Mouse (Mus musculus): Measurements from ENCODE around the gene S100a7a. TPM values are rescaled to one million over a fixed set of nuclear protein-coding genes. Genes with fewer than 3 reads are reported as not detected.

The S100a7a gene
- polyA plus RNA-seq (2012; fragmentation: generic; extraction: Trizol), result 0.37 TPM

DNA sequence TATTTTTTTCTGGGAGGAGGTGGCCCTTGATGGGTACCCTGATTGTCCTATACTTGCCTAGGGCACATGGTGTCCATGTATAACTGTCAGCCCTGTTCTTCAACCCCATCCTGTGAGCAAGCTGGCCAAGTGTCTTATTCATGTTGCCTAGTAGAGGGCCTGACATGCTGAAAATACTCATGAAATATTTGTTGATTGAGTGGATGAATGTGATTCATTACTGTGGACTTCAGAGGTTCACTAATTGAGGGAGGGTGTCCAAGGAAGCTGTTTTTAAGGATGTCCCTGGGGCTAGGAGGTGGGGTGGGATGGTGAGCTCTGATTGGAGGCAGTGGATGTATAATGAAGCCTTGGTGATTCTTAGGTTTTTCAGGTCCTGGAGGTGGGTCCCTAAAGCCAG lies at the start of gene S100a7a:
TSS of gene S100a7a (plus strand) at position 301 of the 400 bp plus-strand sequence.
- Histone ChIP-seq H3K4me2 (ENCODE audit: low read depth) (no peak within 1 kb of the TSS), H3ac (ENCODE audit: control insufficient read depth, insufficient read length) (no peak within 1 kb of the TSS), H3K27me3 (ENCODE audit: control insufficient read depth, insufficient read depth, insufficient read length) (no peaks in the 10 kb centered on the region), H3K79me2 (ENCODE audit: control insufficient read depth, insufficient read depth) (no peaks in the 10 kb centered on the region), H3K4me3 (no peak within 1 kb of the TSS), H3K36me3 (ENCODE audit: control insufficient read depth, insufficient read depth) (no peaks in the 10 kb centered on the region)
- TF ChIP-seq USF1 (IDR thresholded peaks at IDR 0.05; ENCODE audit: low read depth) (no peak), E2F4 (IDR thresholded peaks at IDR 0.05; ENCODE audit: insufficient read depth) (no peak), MYOD1 (IDR thresholded peaks at IDR 0.05; ENCODE audit: control insufficient read depth in 1 of 3, insufficient read length in 2 of 3, low read depth in 2 of 3) (no peak), MYOG (IDR thresholded peaks at IDR 0.05; ENCODE audit: control insufficient read depth in 1 of 3, insufficient read depth in 1 of 3, insufficient read length in 2 of 3, low read depth in 2 of 3) (no peak), SRF (IDR thresholded peaks at IDR 0.05; ENCODE audit: control insufficient read depth, insufficient read length, low read depth) (no peak), REST (IDR thresholded peaks at IDR 0.05; ENCODE audit: insufficient read depth, insufficient read length) (no peak), TCF12 (IDR thresholded peaks at IDR 0.05; ENCODE audit: insufficient read depth, poor library complexity, severe bottlenecking) (no peak)

GRCm38 (mm10) chr3:90604416-90604815 lies 49.4 kb upstream of the S100a7a start:
- no peaks in the 10 kb centered on the region for H3K36me3 ChIP-seq (ENCODE audit: control insufficient read depth, insufficient read depth)
- no peak overlapping the region for H3ac ChIP-seq (ENCODE audit: control insufficient read depth, insufficient read length)
- peak overlapping the region; percentile 97 for H3K4me2 ChIP-seq (ENCODE audit: low read depth)
- peak in 2 of 3 experiments; percentile 32 to 45 for TF ChIP-seq MYOD1 (IDR thresholded peaks at IDR 0.05; ENCODE audit: control insufficient read depth in 1 of 3, insufficient read length in 2 of 3, low read depth in 2 of 3)
- TF ChIP-seq MYOG (IDR thresholded peaks at IDR 0.05; ENCODE audit: control insufficient read depth in 1 of 3, insufficient read depth in 1 of 3, insufficient read length in 2 of 3, low read depth in 2 of 3), result peak in 2 of 3 experiments; percentile 4 to 68
- TF ChIP-seq MAX (IDR thresholded peaks at IDR 0.05; ENCODE audit: low read depth), result no peak
- no peak for TF ChIP-seq E2F4 (IDR thresholded peaks at IDR 0.05; ENCODE audit: insufficient read depth)
- TF ChIP-seq TCF3 (IDR thresholded peaks at IDR 0.05; ENCODE audit: insufficient read length, low read depth), result no peak
- no peak for TF ChIP-seq SRF (IDR thresholded peaks at IDR 0.05; ENCODE audit: control insufficient read depth, insufficient read length, low read depth)
- 0 out of 2 replicates have a peak, but pooled peaks have one; percentile 3 for TF ChIP-seq CEBPB (IDR thresholded peaks at IDR 0.05; ENCODE audit: insufficient read depth, poor library complexity, severe bottlenecking)
- peak; percentile 49 for TF ChIP-seq POLR2AphosphoS2 (IDR thresholded peaks at IDR 0.05; ENCODE audit: insufficient read length, low read depth)
- TF ChIP-seq TCF12 (IDR thresholded peaks at IDR 0.05; ENCODE audit: insufficient read depth, poor library complexity, severe bottlenecking), result peak; percentile 38
- peak; percentile 20 for TF ChIP-seq POLR2A (IDR thresholded peaks at IDR 0.05; ENCODE audit: insufficient read length, low read depth)
- TF ChIP-seq REST (IDR thresholded peaks at IDR 0.05; ENCODE audit: insufficient read depth, insufficient read length), result no peak
- TF ChIP-seq USF1 (IDR thresholded peaks at IDR 0.05; ENCODE audit: low read depth), result peak; percentile 46
- no peaks in the 10 kb centered on the region for H3K27me3 ChIP-seq (ENCODE audit: control insufficient read depth, insufficient read depth, insufficient read length)
- H3K79me2 ChIP-seq (ENCODE audit: control insufficient read depth, insufficient read depth), result peaks cover 31% of the 10 kb centered on the region
- H3K4me3 ChIP-seq, result peak overlapping the region; percentile 41

GRCm38 (mm10) chr3:90605049-90605448 lies 48.8 kb upstream of the S100a7a start:
- Histone ChIP-seq H3K4me3 (peak overlapping the region; percentile 41), H3K79me2 (ENCODE audit: control insufficient read depth, insufficient read depth) (peaks cover 31% of the 10 kb centered on the region), H3ac (ENCODE audit: control insufficient read depth, insufficient read length) (no peak overlapping the region), H3K27me3 (ENCODE audit: control insufficient read depth, insufficient read depth, insufficient read length) (no peaks in the 10 kb centered on the region), H3K4me2 (ENCODE audit: low read depth) (peak overlapping the region; percentile 97), H3K36me3 (ENCODE audit: control insufficient read depth, insufficient read depth) (no peaks in the 10 kb centered on the region)
- TF ChIP-seq POLR2AphosphoS2 (IDR thresholded peaks at IDR 0.05; ENCODE audit: insufficient read length, low read depth) (peak; percentile 25), SRF (IDR thresholded peaks at IDR 0.05; ENCODE audit: control insufficient read depth, insufficient read length, low read depth) (no peak), USF1 (IDR thresholded peaks at IDR 0.05; ENCODE audit: low read depth) (peak; percentile 85), POLR2A (IDR thresholded peaks at IDR 0.05; ENCODE audit: insufficient read length, low read depth) (peak; percentile 25)

DNA sequence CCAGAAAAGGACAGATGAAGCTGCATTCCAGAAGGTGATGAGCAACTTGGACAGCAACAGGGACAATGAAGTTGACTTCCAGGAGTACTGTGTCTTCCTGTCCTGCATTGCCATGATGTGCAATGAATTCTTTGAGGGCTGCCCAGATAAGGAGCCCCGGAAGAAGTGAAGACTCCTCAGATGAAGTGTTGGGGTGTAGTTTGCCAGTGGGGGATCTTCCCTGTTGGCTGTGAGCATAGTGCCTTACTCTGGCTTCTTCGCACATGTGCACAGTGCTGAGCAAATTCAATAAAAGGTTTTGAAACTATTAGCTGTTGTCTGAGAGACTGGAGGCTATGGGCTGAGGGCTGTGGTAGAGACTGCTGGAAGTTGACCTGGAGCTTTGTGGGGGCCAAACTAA lies 48.1 kb upstream of the S100a7a start:
- Histone ChIP-seq H3K4me3 (peak overlapping the region; percentile 41), H3K36me3 (ENCODE audit: control insufficient read depth, insufficient read depth) (no peaks in the 10 kb centered on the region), H3K4me2 (ENCODE audit: low read depth) (peak overlapping the region; percentile 97)

DNA sequence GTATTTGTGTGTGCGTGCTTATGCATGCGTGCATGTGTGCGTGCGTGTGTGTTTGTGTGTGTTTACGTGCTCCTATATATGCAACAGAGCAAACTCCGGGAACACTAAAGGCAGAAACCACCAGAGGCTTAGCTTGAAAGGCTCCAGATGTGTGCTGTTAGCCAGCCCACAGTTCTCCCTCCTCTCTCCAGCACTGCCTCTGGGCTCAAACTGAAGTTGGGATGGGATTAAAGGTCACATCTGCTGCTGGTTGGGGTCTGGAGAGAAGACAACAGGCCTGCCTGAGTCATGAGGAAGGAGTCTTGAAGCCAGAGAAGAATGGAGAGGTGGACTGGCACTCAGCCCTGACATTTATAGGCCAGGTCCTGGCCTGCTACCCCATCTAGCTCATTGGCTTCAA lies 47.6 kb upstream of the S100a7a start:
- Histone ChIP-seq H3K79me2 (ENCODE audit: control insufficient read depth, insufficient read depth) (peaks cover 31% of the 10 kb centered on the region), H3K4me2 (ENCODE audit: low read depth) (peak overlapping the region; percentile 97), H3K36me3 (ENCODE audit: control insufficient read depth, insufficient read depth) (no peaks in the 10 kb centered on the region), H3K27me3 (ENCODE audit: control insufficient read depth, insufficient read depth, insufficient read length) (no peaks in the 10 kb centered on the region), H3K4me3 (peak overlapping the region; percentile 41), H3ac (ENCODE audit: control insufficient read depth, insufficient read length) (no peak overlapping the region)
- no peak for TF ChIP-seq TCF12 (IDR thresholded peaks at IDR 0.05; ENCODE audit: insufficient read depth, poor library complexity, severe bottlenecking)
- TF ChIP-seq E2F4 (IDR thresholded peaks at IDR 0.05; ENCODE audit: insufficient read depth), result no peak
- no peak for TF ChIP-seq USF1 (IDR thresholded peaks at IDR 0.05; ENCODE audit: low read depth)
- no peak for TF ChIP-seq MYOG (IDR thresholded peaks at IDR 0.05; ENCODE audit: control insufficient read depth in 1 of 3, insufficient read depth in 1 of 3, insufficient read length in 2 of 3, low read depth in 2 of 3)
- TF ChIP-seq MAX (IDR thresholded peaks at IDR 0.05; ENCODE audit: low read depth), result no peak
- TF ChIP-seq MYOD1 (IDR thresholded peaks at IDR 0.05; ENCODE audit: control insufficient read depth in 1 of 3, insufficient read length in 2 of 3, low read depth in 2 of 3), result no peak
- TF ChIP-seq SRF (IDR thresholded peaks at IDR 0.05; ENCODE audit: control insufficient read depth, insufficient read length, low read depth), result no peak
- TF ChIP-seq REST (IDR thresholded peaks at IDR 0.05; ENCODE audit: insufficient read depth, insufficient read length), result no peak

More for the DNA sequence above, 48.1 kb upstream of the S100a7a start:
- TF ChIP-seq MAX (IDR thresholded peaks at IDR 0.05; ENCODE audit: low read depth) (no peak), POLR2AphosphoS2 (IDR thresholded peaks at IDR 0.05; ENCODE audit: insufficient read length, low read depth) (peak; percentile 6)
- Histone ChIP-seq H3K79me2 (ENCODE audit: control insufficient read depth, insufficient read depth) (peaks cover 31% of the 10 kb centered on the region), H3K27me3 (ENCODE audit: control insufficient read depth, insufficient read depth, insufficient read length) (no peaks in the 10 kb centered on the region), H3ac (ENCODE audit: control insufficient read depth, insufficient read length) (no peak overlapping the region)
